ENCODE assay signal across 8 mouse cellular contexts in genomic region chr4:63558407-63559081, GRCm38 (mm10). TPM values are rescaled to one million over a fixed set of nuclear protein-coding genes. Genes with fewer than 3 reads are reported as not detected.
DNase-seq lines count a peak whose midpoint lies in the region; ATAC-seq and TF ChIP-seq lines count a peak whose summit lies in the region.

Tmem268 (plus strand) TSS chr4:63558781.

- peak; percentile 68 to 80 for TF ChIP-seq POLR2A in MEL (IDR thresholded peaks at IDR 0.05; ENCODE audit: control insufficient read depth in 1 of 2, insufficient read depth in 1 of 2, low read depth in 1 of 2, low read length in 2 of 2, poor library complexity in 1 of 2)
- TF ChIP-seq POLR2A in olfactory bulb, adult 2 months (IDR thresholded peaks at IDR 0.05; ENCODE audit: insufficient read depth, low read depth, low read length) = peak; percentile 81
- TF ChIP-seq POLR2A in thymus, adult 2 months (IDR thresholded peaks at IDR 0.05; ENCODE audit: control insufficient read depth, extremely low read depth, insufficient read depth, low read length, poor library complexity) = peak; percentile 80

- no peak for TF ChIP-seq EP300 in MEL (IDR thresholded peaks at IDR 0.05; ENCODE audit: low read depth in 1 of 2, low read length in 2 of 2)

- peak within 1 kb of the TSS; percentile 98 for H3K9ac ChIP-seq in MEL (ENCODE audit: control insufficient read depth, low read depth, low read length, poor library complexity, severe bottlenecking)
- H3K9ac ChIP-seq in forebrain, embryonic 15.5 days (replicated peaks) = peak within 1 kb of the TSS; percentile 78
- peak within 1 kb of the TSS; percentile 89 for H3K9ac ChIP-seq in lung, embryonic 16.5 days (ENCODE audit: low read length)

- TF ChIP-seq CTCF in MEL (IDR thresholded peaks at IDR 0.05 in 2 of 3, conservative IDR thresholded peaks at IDR 0.05 in 1 of 3; ENCODE audit: control insufficient read depth in 1 of 3, insufficient read depth in 1 of 3, low read depth in 2 of 3, low read length in 3 of 3, poor library complexity in 1 of 3, severe bottlenecking in 1 of 3) = no peak
- peak; percentile 42; the same call in 1 of the 2 replicates for TF ChIP-seq CTCF in olfactory bulb, adult 2 months (IDR thresholded peaks at IDR 0.05; ENCODE audit: insufficient read depth, low read depth, low read length)
- TF ChIP-seq CTCF in thymus, adult 2 months (IDR thresholded peaks at IDR 0.05; ENCODE audit: borderline replicate concordance, control insufficient read depth, extremely low read depth, insufficient read depth, low read length, poor library complexity) = peak; percentile 75; the same call in 1 of the 2 replicates

- peak within 1 kb of the TSS; percentile 79 to 98 for H3K4me3 ChIP-seq in MEL (ENCODE audit: control insufficient read depth in 1 of 2, insufficient read depth in 1 of 2, low read depth in 2 of 2, low read length in 2 of 2)
- H3K4me3 ChIP-seq in forebrain, embryonic 15.5 days = peak within 1 kb of the TSS; percentile 77
- peak within 1 kb of the TSS; percentile 78 for H3K4me3 ChIP-seq in lung, embryonic 16.5 days (ENCODE audit: low read length)
- peak within 1 kb of the TSS; percentile 61 for H3K4me3 ChIP-seq in olfactory bulb, adult 2 months (ENCODE audit: insufficient read depth, low read depth, low read length)
- H3K4me3 ChIP-seq in thymus, adult 2 months (ENCODE audit: control insufficient read depth, insufficient read depth, low read length) = peak within 1 kb of the TSS; percentile 80

- peaks cover 0 to 15% of the 10 kb centered on the region in 2 experiments; a peak in 2 of 4 replicates for H3K36me3 ChIP-seq in MEL (ENCODE audit: control insufficient read depth in 1 of 2, insufficient read depth in 2 of 2, low read length in 2 of 2)
- 0 out of 2 replicates have a peak, but pooled peaks cover 3% of the 10 kb centered on the region for H3K36me3 ChIP-seq in forebrain, embryonic 15.5 days
- peaks cover 2% of the 10 kb centered on the region; the same call in 1 of the 2 replicates for H3K36me3 ChIP-seq in lung, embryonic 16.5 days (ENCODE audit: control insufficient read depth, insufficient read depth, low read length)
- H3K36me3 ChIP-seq in thymus, adult 2 months (ENCODE audit: control insufficient read depth, insufficient read depth, low read length) = no peaks in the 10 kb centered on the region

- peak; percentile 87 for ATAC-seq in forebrain, embryonic 15.5 days (replicated peaks)
- ATAC-seq in lung, embryonic 16.5 days (ENCODE audit: low read depth) = peak; percentile 72

- H3K4me2 ChIP-seq in forebrain, embryonic 15.5 days (replicated peaks) = peak within 1 kb of the TSS; percentile 93
- H3K4me2 ChIP-seq in lung, embryonic 16.5 days (ENCODE audit: low read depth, low read length) = peak within 1 kb of the TSS; percentile 83

- intact Hi-C loops in heart, postnatal 14 days (cut with DNase I) = no loop called here

- no peaks in the 10 kb centered on the region for H3K9me3 ChIP-seq in MEL (replicated peaks; ENCODE audit: insufficient read depth, low read length)
- no peaks in the 10 kb centered on the region for H3K9me3 ChIP-seq in forebrain, embryonic 15.5 days
- no peaks in the 10 kb centered on the region for H3K9me3 ChIP-seq in lung, embryonic 16.5 days (ENCODE audit: control insufficient read depth, low read length)

- WGBS in forebrain, embryonic 15.5 days = under 1% methylated on average over 81 of the region's 81 CpGs
- under 1% methylated on average over 81 of the region's 81 CpGs for WGBS in large intestine, adult 2 months
- WGBS in lung, embryonic 16.5 days = 0% methylated on average over 80 of the region's 81 CpGs
- WGBS in olfactory bulb, adult 2 months = under 1% methylated on average over 81 of the region's 81 CpGs
- under 1% methylated on average over 80 of the region's 81 CpGs for WGBS in thymus, adult 2 months

- peaks cover 0 to 26% of the 10 kb centered on the region in 2 experiments; a peak in 3 of 4 replicates for H3K4me1 ChIP-seq in MEL (ENCODE audit: control insufficient read depth in 1 of 2, insufficient read depth in 2 of 2, low read length in 2 of 2)
- H3K4me1 ChIP-seq in forebrain, embryonic 15.5 days = peaks cover 14% of the 10 kb centered on the region
- H3K4me1 ChIP-seq in lung, embryonic 16.5 days (replicated peaks; ENCODE audit: control insufficient read depth, insufficient read depth, low read length) = peaks cover 42% of the 10 kb centered on the region
- H3K4me1 ChIP-seq in olfactory bulb, adult 2 months (ENCODE audit: control insufficient read depth, insufficient read depth, low read length) = peaks cover 33% of the 10 kb centered on the region
- H3K4me1 ChIP-seq in thymus, adult 2 months (replicated peaks; ENCODE audit: control insufficient read depth, insufficient read depth, low read length) = peaks cover 49% of the 10 kb centered on the region

- no peak for TF ChIP-seq RAD21 in MEL (IDR thresholded peaks at IDR 0.05; ENCODE audit: low read depth, low read length)

- no peaks in the 10 kb centered on the region for H3K27me3 ChIP-seq in MEL (ENCODE audit: control insufficient read depth in 1 of 2, insufficient read depth in 2 of 2, low read length in 2 of 2)
- H3K27me3 ChIP-seq in forebrain, embryonic 15.5 days = no peaks in the 10 kb centered on the region
- no peaks in the 10 kb centered on the region for H3K27me3 ChIP-seq in lung, embryonic 16.5 days (ENCODE audit: control insufficient read depth, insufficient read depth, low read depth, low read length)
- H3K27me3 ChIP-seq in thymus, adult 2 months (ENCODE audit: control insufficient read depth, insufficient read depth, low read length) = no peaks in the 10 kb centered on the region

- peak within 1 kb of the TSS; percentile 73 for H3K27ac ChIP-seq in MEL (ENCODE audit: control insufficient read depth, low read depth, low read length)
- peak within 1 kb of the TSS; percentile 25; the same call in 1 of the 2 replicates for H3K27ac ChIP-seq in forebrain, embryonic 15.5 days (replicated peaks)
- H3K27ac ChIP-seq in lung, embryonic 16.5 days (ENCODE audit: low read length) = peak within 1 kb of the TSS; percentile 76
- H3K27ac ChIP-seq in olfactory bulb, adult 2 months (ENCODE audit: insufficient read depth, low read depth, low read length) = peak within 1 kb of the TSS; percentile 32
- no peak within 1 kb of the TSS for H3K27ac ChIP-seq in thymus, adult 2 months (ENCODE audit: control insufficient read depth, insufficient read depth, low read length)

- DNase-seq in MEL (ENCODE audit: low read depth, low spot score) = peak; percentile 77
- peak; percentile 85 for DNase-seq in cerebellum, adult 11-12 months
- peak; percentile 87 to 88 for DNase-seq in heart, postnatal 14 days
- no peak for DNase-seq in large intestine, adult 2 months (ENCODE audit: low read depth, low spot score)
- peak; percentile 81 for DNase-seq in thymus, adult 2 months

- H3K79me2 ChIP-seq in MEL (ENCODE audit: control insufficient read depth, insufficient read depth, low read length, poor library complexity) = peaks cover 9% of the 10 kb centered on the region; the same call in 1 of the 2 replicates

TF ChIP-seq in MEL, 35 proteins besides CTCF, POLR2A, EP300 and RAD21 (continues in another document):
- no peak for TF ChIP-seq UBTF (IDR thresholded peaks at IDR 0.05; ENCODE audit: borderline replicate concordance, insufficient read depth, low read depth, low read length)
- TF ChIP-seq TAL1 (IDR thresholded peaks at IDR 0.05; ENCODE audit: low read length) = no peak
- 0 out of 2 replicates have a peak, but pooled peaks have one; percentile 11 for TF ChIP-seq HCFC1 (IDR thresholded peaks at IDR 0.05; ENCODE audit: low read depth, low read length)
- peak; percentile 71; the same call in 1 of the 2 replicates for TF ChIP-seq SIN3A (IDR thresholded peaks at IDR 0.05; ENCODE audit: low read length)
- TF ChIP-seq MYC (IDR thresholded peaks at IDR 0.05; ENCODE audit: low read depth, low read length) = peak; percentile 89
- TF ChIP-seq ELF1 (IDR thresholded peaks at IDR 0.05; ENCODE audit: low read depth, low read length) = 0 out of 2 replicates have a peak, but pooled peaks have one; percentile 13
- TF ChIP-seq USF2 (IDR thresholded peaks at IDR 0.05; ENCODE audit: borderline replicate concordance in 1 of 2, insufficient read depth in 1 of 2, low read depth in 1 of 2, low read length in 2 of 2) = no peak
- TF ChIP-seq NELFE (IDR thresholded peaks at IDR 0.05; ENCODE audit: low read depth, low read length) = peak; percentile 84; the same call in 1 of the 2 replicates
- TF ChIP-seq CHD1 (IDR thresholded peaks at IDR 0.05; ENCODE audit: low read depth, low read length) = peak; percentile 67; the same call in 1 of the 2 replicates
- TF ChIP-seq POLR2AphosphoS2 (IDR thresholded peaks at IDR 0.05; ENCODE audit: low read length) = peak; percentile 43; the same call in 1 of the 2 replicates
- 0 out of 2 replicates have a peak, but pooled peaks have one; percentile 13 for TF ChIP-seq USF1 (IDR thresholded peaks at IDR 0.05; ENCODE audit: low read depth, low read length)
- no peak for TF ChIP-seq KAT2A (conservative IDR thresholded peaks at IDR 0.05; ENCODE audit: low read depth, low read length)
- 0 out of 2 replicates have a peak, but pooled peaks have one; percentile 55 for TF ChIP-seq ZMIZ1 (IDR thresholded peaks at IDR 0.05; ENCODE audit: low read depth, low read length)
- TF ChIP-seq ETS1 (IDR thresholded peaks at IDR 0.05; ENCODE audit: low read depth, low read length) = no peak
- peak; percentile 41; the same call in 1 of the 2 replicates for TF ChIP-seq BHLHE40 (IDR thresholded peaks at IDR 0.05; ENCODE audit: borderline replicate concordance, low read depth, low read length)
- no peak for TF ChIP-seq ZC3H11A (IDR thresholded peaks at IDR 0.05; ENCODE audit: low read depth, low read length)
- peak; percentile 94 for TF ChIP-seq MXI1 (IDR thresholded peaks at IDR 0.05; ENCODE audit: low read depth, low read length)
- TF ChIP-seq NRF1 (IDR thresholded peaks at IDR 0.05; ENCODE audit: insufficient read depth, low read depth, low read length, poor library complexity, severe bottlenecking) = peak; percentile 62; the same call in 1 of the 2 replicates
- TF ChIP-seq MAX (IDR thresholded peaks at IDR 0.05; ENCODE audit: low read length) = peak; percentile 92
- peak; percentile 46 for TF ChIP-seq TCF12 (IDR thresholded peaks at IDR 0.05; ENCODE audit: low read depth, low read length)

RNA-seq across cellular contexts. Expression of gene Tmem268, which starts in this region (rescaled TPM):
- 6.9 and 8.1 TPM in 2 replicates for total RNA-seq in MEL (2012; rRNA removed)
- 10 to 100 TPM in 1 of 2 experiments, not detected in 1; 11.3 TPM for polyA plus RNA-seq in MEL (2012; ENCODE audit: insufficient read depth in 1 of 2, insufficient read length in 2 of 2, low read depth in 1 of 2, low replicate concordance in 2 of 2, missing spikeins in 1 of 2)
- polyA plus RNA-seq in forebrain, embryonic 15.5 days (2015; fragmentation: Nextera tagmentation; extraction: Ambion mirVana) = 4.6 and 5.8 TPM in 2 replicates
- total RNA-seq in heart, postnatal 14 days (2021) = 1 to 10 TPM; 6.8 to 9.5 TPM
- 12.7 and 14.8 TPM in 2 replicates for polyA plus RNA-seq in large intestine, adult 2 months (2012; rRNA removed)
- polyA plus RNA-seq in lung, embryonic 16.5 days (2015; fragmentation: Nextera tagmentation; extraction: Ambion mirVana) = 8.8 and 9.6 TPM in 2 replicates
- polyA plus RNA-seq in olfactory bulb, adult 2 months (2012; ENCODE audit: insufficient read depth, insufficient read length, low replicate concordance, missing spikeins) = not detected in 2 replicates
- polyA plus RNA-seq in thymus, adult 2 months (2012; rRNA removed) = 15.7 and 20.9 TPM in 2 replicates

Comparison
In these comparisons a context has a peak if more than half of its experiments do, and no peak if none do; other contexts are left out.
1. CTCF ChIP-seq: peak in olfactory bulb, adult 2 months (single experiment) and thymus, adult 2 months (single experiment); none in MEL (0 of 3).
2. Peak in every context shown above with its lines, with median percentiles within 50 percentile points of each other: H3K4me3 ChIP-seq, H3K9ac ChIP-seq and POLR2A ChIP-seq.